Mouse (Mus musculus) forebrain, postnatal 0 days (tissue): ENCODE results near the gene D630003M21Rik. TPM values are rescaled to one million over a fixed set of nuclear protein-coding genes. Genes with fewer than 3 reads are reported as not detected.

ENCODE experiments used
- ATAC-seq: fragments of 200-750 bp; cut with Nextera tagmentation; 2 replicates; pipeline ENCODE4 v1.8.0; 2017; ENCODE audit warnings: mild to moderate bottlenecking, moderate library complexity
- DNase-seq: peaks from one replicate; pipeline ENCODE4 v3.0.0-alpha.2; 2015
- H3K27ac ChIP-seq: fragments of 300-500 bp; sonication (generic); 2 replicates; pipeline ENCODE4 v1.5.1; 2014; ENCODE audit warnings: low read depth, mild to moderate bottlenecking, antibody characterized with exemption, low read length, moderate library complexity, mixed read lengths
- H3K27me3 ChIP-seq: fragments of 300-500 bp; sonication (generic); 2 replicates; pipeline ENCODE4 v1.6.1; 2014; ENCODE audit warnings: mild to moderate bottlenecking, low read length, mixed read lengths; ENCODE audit not compliant: insufficient read depth
- H3K36me3 ChIP-seq: fragments of 300-500 bp; sonication (generic); 2 replicates; pipeline ENCODE4 v1.6.1; 2014; ENCODE audit warnings: mild to moderate bottlenecking, moderate library complexity; ENCODE audit not compliant: insufficient read depth
- H3K4me1 ChIP-seq: fragments of 300-500 bp; sonication (generic); 2 replicates; pipeline ENCODE4 v1.6.1; 2014; ENCODE audit warnings: antibody characterized with exemption; ENCODE audit not compliant: insufficient read depth
- H3K4me2 ChIP-seq: fragments of 300-500 bp; sonication (generic); 2 replicates; pipeline ENCODE4 v1.6.1; 2014; ENCODE audit warnings: low read depth, mild to moderate bottlenecking, moderate library complexity
- H3K4me3 ChIP-seq: fragments of 300-500 bp; sonication (generic); 2 replicates; pipeline ENCODE4 v1.5.1; 2014; ENCODE audit warnings: low read depth, low read length, mixed read lengths
- H3K9ac ChIP-seq: fragments of 300-500 bp; sonication (generic); 2 replicates; pipeline ENCODE4 v1.6.1; 2014; ENCODE audit warnings: mild to moderate bottlenecking
- H3K9me3 ChIP-seq: fragments of 300-500 bp; sonication (generic); 2 replicates; pipeline ENCODE4 v1.6.1; 2016; ENCODE audit warnings: low read length
- CTCF ChIP-seq: sonication (generic); IDR thresholded peaks from 2 replicates; pipeline ENCODE4 v1.5.1; 2016; ENCODE audit warnings: antibody characterized with exemption, control low read depth, low read depth
- WGBS: fragments of 180-500 bp; shearing (Covaris S2); extraction: QIAGEN DNeasy Blood & Tissue Kit; methylation state at CpG from one replicate; pipeline ENCODE4 v1.1.7; 2014; 5-methylcytosine and 5-hydroxymethylcytosine counted together
- polyA plus RNA-seq: library from polyadenylated mRNA; unstranded; fragments of >200 nt; fragmentation: Nextera tagmentation; extraction: Ambion mirVana; gene quantifications from 2 replicates; pipeline ENCODE4 v1.2.1, GENCODE M21; 2015
- total RNA-seq: library from RNA; depleted of rRNA; stranded (reverse); fragments of >200 nt; gene quantifications from 2 replicates; pipeline ENCODE4 v1.2.3, GENCODE M21; 2014

The D630003M21Rik gene
- total and polyA plus RNA-seq, 2 experiments from 2014 or later, result 1.9 to 6.6 TPM

GRCm38 (mm10) chr2:158236698-158237097 is 7.7 kb upstream of the D630003M21Rik start:
- H3K27ac ChIP-seq, result no peak overlapping the region
- DNase-seq (no peak), ATAC-seq (no peak)
- no peak for TF ChIP-seq CTCF
- no peaks in the 10 kb centered on the region for H3K4me1 ChIP-seq
- no peaks in the 10 kb centered on the region for H3K36me3 ChIP-seq
- H3K9ac ChIP-seq, result no peak overlapping the region
- H3K27me3 ChIP-seq, result no peaks in the 10 kb centered on the region
- H3K4me2 ChIP-seq, result no peak overlapping the region
- H3K4me3 ChIP-seq, result no peak overlapping the region
- H3K9me3 ChIP-seq, result no peaks in the 10 kb centered on the region

- no peak for TF ChIP-seq CTCF
- Histone ChIP-seq H3K4me2 (no peak overlapping the region), H3K27ac (no peak overlapping the region), H3K9ac (no peak overlapping the region), H3K4me3 (no peak overlapping the region), H3K4me1 (peaks cover 5% of the 10 kb centered on the region; the same call in 1 of the 2 replicates), H3K36me3 (no peaks in the 10 kb centered on the region), H3K9me3 (no peaks in the 10 kb centered on the region), H3K27me3 (no peaks in the 10 kb centered on the region)
- no peak for DNase-seq
- ATAC-seq, result no peak
- WGBS, result 83% methylated on average over 3 of the region's 3 CpGs
Measured at GRCm38 (mm10) chr2:158233106-158233505, 4.1 kb upstream of the D630003M21Rik start.

DNA sequence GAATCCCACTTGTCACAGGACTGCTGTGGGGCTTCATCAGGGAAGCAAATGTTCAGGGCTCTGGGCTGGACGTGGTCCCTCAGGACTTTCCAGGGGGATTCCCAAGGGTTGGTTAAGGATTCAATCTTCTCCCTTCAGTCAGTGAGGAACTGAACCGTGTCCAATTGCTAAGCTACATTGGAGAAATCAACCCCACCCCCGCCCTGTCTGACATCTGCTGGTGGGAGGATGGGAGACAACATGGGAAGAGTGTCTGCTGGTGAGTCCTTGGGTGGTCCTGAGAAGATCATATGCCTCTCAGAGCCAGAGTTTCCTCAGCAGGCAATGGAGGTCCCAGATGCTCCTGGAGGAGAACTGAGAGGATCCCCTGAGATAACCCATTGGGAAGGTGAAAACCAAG is 3.4 kb upstream of the D630003M21Rik start:
- Histone ChIP-seq H3K9ac (no peak overlapping the region), H3K4me3 (no peak overlapping the region), H3K9me3 (no peaks in the 10 kb centered on the region), H3K27me3 (no peaks in the 10 kb centered on the region), H3K27ac (no peak overlapping the region), H3K4me1 (peaks cover 5% of the 10 kb centered on the region; the same call in 1 of the 2 replicates), H3K4me2 (no peak overlapping the region), H3K36me3 (no peaks in the 10 kb centered on the region)
- 65% methylated on average over 3 of the region's 3 CpGs for WGBS
- no peak for ATAC-seq
- no peak for DNase-seq
- TF ChIP-seq CTCF, result no peak

GRCm38 (mm10) chr2:158231071-158231470 is 2.0 kb upstream of the D630003M21Rik start:
- no peak overlapping the region for H3K4me2 ChIP-seq
- H3K36me3 ChIP-seq, result no peaks in the 10 kb centered on the region
- no peaks in the 10 kb centered on the region for H3K27me3 ChIP-seq
- no peak overlapping the region for H3K27ac ChIP-seq
- no peak overlapping the region for H3K4me3 ChIP-seq
- H3K9ac ChIP-seq, result no peak overlapping the region
- DNase-seq, result no peak
- ATAC-seq, result no peak
- H3K9me3 ChIP-seq, result no peaks in the 10 kb centered on the region
- WGBS, result 45% methylated on average over 5 of the region's 5 CpGs
- H3K4me1 ChIP-seq, result peaks cover 5% of the 10 kb centered on the region; the same call in 1 of the 2 replicates
- TF ChIP-seq CTCF, result no peak

- 40% methylated on average over 6 of the region's 6 CpGs for WGBS
- H3K9ac ChIP-seq, result no peak overlapping the region
- TF ChIP-seq CTCF, result no peak
Measured at GRCm38 (mm10) chr2:158230617-158231016, 1.6 kb upstream of the D630003M21Rik start.

GRCm38 (mm10) chr2:158229503-158229892 is 476 bp upstream of the D630003M21Rik start:
- 18% methylated on average over 7 of the region's 7 CpGs for WGBS
- Histone ChIP-seq H3K4me1 (peaks cover 5% of the 10 kb centered on the region; the same call in 1 of the 2 replicates), H3K27me3 (no peaks in the 10 kb centered on the region), H3K27ac (peak overlapping the region; percentile 71), H3K4me2 (peak overlapping the region; percentile 95), H3K36me3 (no peaks in the 10 kb centered on the region), H3K9ac (peak overlapping the region; percentile 64), H3K4me3 (peak overlapping the region; percentile 46), H3K9me3 (no peaks in the 10 kb centered on the region)
- DNase-seq (no peak), ATAC-seq (peak; percentile 5; the same call in 1 of the 2 replicates)
- TF ChIP-seq CTCF, result no peak

More at GRCm38 (mm10) chr2:158230617-158231016, 1.6 kb upstream of the D630003M21Rik start:
- H3K36me3 ChIP-seq, result no peaks in the 10 kb centered on the region
- no peak overlapping the region for H3K4me2 ChIP-seq
- no peak overlapping the region for H3K4me3 ChIP-seq
- H3K9me3 ChIP-seq, result no peaks in the 10 kb centered on the region
- DNase-seq (no peak), ATAC-seq (no peak)
- no peak overlapping the region for H3K27ac ChIP-seq
- H3K27me3 ChIP-seq, result no peaks in the 10 kb centered on the region
- H3K4me1 ChIP-seq, result peaks cover 5% of the 10 kb centered on the region; the same call in 1 of the 2 replicates

GRCm38 (mm10) chr2:158225301-158225700 is 3.7 kb downstream of the D630003M21Rik start:
- ATAC-seq, result no peak
- Histone ChIP-seq H3K27me3 (no peaks in the 10 kb centered on the region), H3K27ac (no peak overlapping the region), H3K36me3 (no peaks in the 10 kb centered on the region), H3K9ac (no peak overlapping the region), H3K4me3 (no peak overlapping the region), H3K4me1 (peaks cover 5% of the 10 kb centered on the region; the same call in 1 of the 2 replicates), H3K4me2 (no peak overlapping the region), H3K9me3 (no peaks in the 10 kb centered on the region)
- TF ChIP-seq CTCF, result 0 out of 2 replicates have a peak, but pooled peaks have one; percentile 19
- DNase-seq, result no peak
- 73% methylated on average over 5 of the region's 5 CpGs for WGBS

DNA sequence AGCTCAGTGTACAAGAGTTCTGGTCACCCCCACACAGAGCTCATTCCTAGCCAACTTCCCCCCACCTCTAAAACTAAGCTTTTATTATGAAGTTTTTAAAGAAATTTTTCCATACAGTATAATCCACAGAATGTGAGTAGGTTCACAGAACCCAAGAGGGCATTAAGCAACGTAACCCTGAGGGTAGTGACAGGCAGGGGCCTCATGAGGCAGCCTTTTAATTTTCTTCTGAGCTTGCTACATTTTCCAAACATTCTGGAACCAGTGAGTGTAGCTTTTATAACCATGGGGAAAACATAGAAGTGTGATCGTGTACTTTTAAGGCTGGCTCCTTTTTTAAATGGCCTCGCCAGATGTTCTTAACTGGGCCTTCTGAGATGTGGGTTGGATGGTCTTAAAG is 5.5 kb downstream of the D630003M21Rik start:
- TF ChIP-seq CTCF, result no peak
- Histone ChIP-seq H3K4me3 (no peak overlapping the region), H3K27me3 (no peaks in the 10 kb centered on the region), H3K4me1 (no peaks in the 10 kb centered on the region), H3K27ac (no peak overlapping the region), H3K9ac (no peak overlapping the region), H3K9me3 (no peaks in the 10 kb centered on the region), H3K36me3 (no peaks in the 10 kb centered on the region), H3K4me2 (no peak overlapping the region)
- no peak for DNase-seq
- 80% methylated on average over 3 of the region's 3 CpGs for WGBS
- no peak for ATAC-seq
